Mouse (Mus musculus) cerebellum, adult 2 months (tissue): ENCODE measurements at regions not wholly inside any gene's neighbourhood (a gene's known extent, or its start where the extent isn't known, plus 50 kb on each side); places are given as distances from the start of the nearest gene placed in this dataset.

Source experiments
- DNase-seq, 2 experiments: peaks; one replicate each; pipeline ENCODE4 v3.0.0; 2021
- H3K27ac ChIP-seq: fragments of 200-500 bp; 2 replicates; pipeline ENCODE4 v1.5.1; 2012; ENCODE audit warnings: low read length, control low read depth, inconsistent platforms; ENCODE audit not compliant: insufficient read depth
- H3K27me3 ChIP-seq: fragments of 200-500 bp; 2 replicates; pipeline ENCODE4 v1.6.1; 2012; ENCODE audit warnings: inconsistent platforms, mild to moderate bottlenecking, low read length, moderate library complexity; ENCODE audit not compliant: control insufficient read depth, insufficient read depth
- H3K4me1 ChIP-seq: fragments of 200-500 bp; 2 replicates; pipeline ENCODE4 v1.6.1; 2011; ENCODE audit warnings: low read length; ENCODE audit not compliant: control insufficient read depth, insufficient read depth
- H3K4me3 ChIP-seq: fragments of 200-500 bp; replicated peaks from 2 replicates; pipeline ENCODE3; 2011; ENCODE audit warnings: mild to moderate bottlenecking, low read depth, low read length, control low read depth; ENCODE audit not compliant: insufficient read depth
- CTCF ChIP-seq: fragments of 200-500 bp; IDR thresholded peaks from 2 replicates; pipeline ENCODE4 v1.5.1; 2011; ENCODE audit warnings: low read depth, mild to moderate bottlenecking, control low read depth, low read length, moderate library complexity, borderline replicate concordance; ENCODE audit not compliant: insufficient read depth
- POLR2A ChIP-seq: fragments of 200-500 bp; IDR thresholded peaks from 2 replicates; pipeline ENCODE4 v1.6.1; 2011; ENCODE audit warnings: low read length, control low read depth, borderline replicate concordance; ENCODE audit not compliant: insufficient read depth
- WGBS: fragments of 180-500 bp; shearing (Covaris S2); methylation state at CpG from one replicate; pipeline ENCODE4 v1.1.7; 2018; 5-methylcytosine and 5-hydroxymethylcytosine counted together

DNA sequence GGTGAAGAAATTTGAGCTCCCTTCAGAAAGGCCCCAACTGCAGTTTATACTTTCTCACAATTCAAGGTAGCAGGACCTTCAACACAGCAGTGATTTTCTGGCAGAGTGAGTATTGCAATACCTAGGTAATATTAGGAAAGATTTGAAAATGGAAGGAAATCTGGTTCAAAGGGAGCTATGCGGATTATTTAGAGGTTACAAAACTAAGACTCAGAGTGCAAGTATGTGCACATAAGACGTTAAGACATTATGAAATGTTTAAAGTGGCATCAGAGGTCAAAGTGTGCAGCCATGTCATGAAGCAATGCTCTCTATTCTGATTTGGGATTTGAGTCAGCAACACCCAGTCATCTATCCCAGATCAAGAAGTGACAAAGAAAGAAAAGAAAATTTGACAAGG lies 164.6 kb downstream of the Ptn start:
- Histone ChIP-seq H3K4me3 (no peak overlapping the region), H3K27ac (no peak overlapping the region), H3K27me3 (no peaks in the 10 kb centered on the region; the same call in 1 of the 2 replicates), H3K4me1 (no peaks in the 10 kb centered on the region)
- WGBS = 87% methylated on average over 2 of the region's 2 CpGs
- DNase-seq = no peak
- no peak for TF ChIP-seq POLR2A

DNA sequence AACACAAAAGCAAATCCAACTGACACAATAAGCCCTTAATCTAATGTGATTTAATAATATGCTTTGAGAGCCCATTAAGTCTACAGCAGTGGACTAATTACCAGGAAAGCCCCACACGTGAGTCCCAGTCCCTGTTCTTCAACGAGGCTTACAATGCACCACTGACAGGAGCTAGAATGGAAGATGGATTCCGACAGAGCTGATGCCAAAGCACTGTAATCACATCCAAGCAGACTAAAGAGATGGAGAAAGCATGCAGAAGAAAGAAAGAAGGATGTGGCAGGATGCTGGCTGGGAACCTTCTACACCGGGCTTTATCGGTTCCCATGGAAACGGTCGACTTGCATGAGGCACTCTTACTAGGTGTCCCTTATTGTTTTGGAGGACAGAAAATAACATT lies 165.1 kb downstream of the Ptn start:
- WGBS = 34% methylated on average over 7 of the region's 7 CpGs
- H3K4me1 ChIP-seq = no peaks in the 10 kb centered on the region
- DNase-seq = no peak
- H3K4me3 ChIP-seq = no peak overlapping the region
- H3K27me3 ChIP-seq = no peaks in the 10 kb centered on the region; the same call in 1 of the 2 replicates
- TF ChIP-seq CTCF = no peak
- H3K27ac ChIP-seq = no peak overlapping the region

DNA sequence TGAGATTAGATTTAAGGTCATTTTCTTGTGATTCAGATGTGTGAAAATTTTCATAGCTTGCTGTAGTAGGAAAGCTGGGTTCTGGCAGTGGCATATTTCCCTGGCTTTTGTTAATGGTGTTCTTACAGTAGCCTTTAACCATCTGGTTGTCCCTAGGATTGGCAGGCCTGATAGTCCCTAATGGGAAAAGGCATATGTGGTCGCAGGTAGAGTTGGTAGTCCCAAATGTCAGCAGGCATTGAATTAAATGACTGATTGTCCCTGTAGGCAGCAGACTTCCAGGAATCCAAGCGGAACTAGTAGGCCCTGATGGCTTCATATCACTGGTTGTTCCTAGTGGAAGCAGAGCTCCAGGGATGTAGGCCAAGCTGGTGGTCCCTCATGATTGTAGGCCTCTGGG lies 173.0 kb downstream of the Ptn start:
- Histone ChIP-seq H3K27me3 (no peaks in the 10 kb centered on the region; the same call in 1 of the 2 replicates), H3K27ac (no peak overlapping the region), H3K4me3 (no peak overlapping the region), H3K4me1 (peaks cover 3% of the 10 kb centered on the region; the same call in 1 of the 2 replicates)
- TF ChIP-seq POLR2A (no peak), CTCF (no peak)
- DNase-seq = peak in 1 of 2 experiments; percentile 31
- 25% methylated on average over 2 of the region's 2 CpGs for WGBS

DNA sequence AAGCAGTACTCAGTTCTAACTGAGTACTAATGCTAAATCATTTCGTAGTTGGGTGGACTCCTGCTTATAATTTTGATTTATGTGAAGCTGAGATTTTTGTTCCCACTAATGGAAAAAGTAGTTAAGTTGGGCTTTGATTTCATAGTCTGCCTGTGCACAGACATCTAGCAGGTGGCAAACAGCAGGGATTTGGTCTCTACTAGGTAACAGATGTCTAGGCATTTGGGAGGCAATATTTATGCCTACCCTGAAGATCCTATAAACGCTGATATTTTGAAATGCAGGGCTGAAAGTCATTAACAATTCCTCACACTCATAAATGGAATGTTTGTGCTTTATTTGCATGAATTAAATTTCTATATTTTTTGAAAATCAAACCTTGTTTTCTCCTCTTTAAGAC lies 182.4 kb downstream of the Ptn start:
- Histone ChIP-seq H3K4me3 (no peak overlapping the region), H3K27me3 (no peaks in the 10 kb centered on the region), H3K27ac (no peak overlapping the region), H3K4me1 (no peaks in the 10 kb centered on the region)
- WGBS = 23% methylated on average over 2 of the region's 2 CpGs
- no peak for TF ChIP-seq CTCF
- TF ChIP-seq POLR2A = no peak
- peak; percentile 40 to 69 for DNase-seq

DNA sequence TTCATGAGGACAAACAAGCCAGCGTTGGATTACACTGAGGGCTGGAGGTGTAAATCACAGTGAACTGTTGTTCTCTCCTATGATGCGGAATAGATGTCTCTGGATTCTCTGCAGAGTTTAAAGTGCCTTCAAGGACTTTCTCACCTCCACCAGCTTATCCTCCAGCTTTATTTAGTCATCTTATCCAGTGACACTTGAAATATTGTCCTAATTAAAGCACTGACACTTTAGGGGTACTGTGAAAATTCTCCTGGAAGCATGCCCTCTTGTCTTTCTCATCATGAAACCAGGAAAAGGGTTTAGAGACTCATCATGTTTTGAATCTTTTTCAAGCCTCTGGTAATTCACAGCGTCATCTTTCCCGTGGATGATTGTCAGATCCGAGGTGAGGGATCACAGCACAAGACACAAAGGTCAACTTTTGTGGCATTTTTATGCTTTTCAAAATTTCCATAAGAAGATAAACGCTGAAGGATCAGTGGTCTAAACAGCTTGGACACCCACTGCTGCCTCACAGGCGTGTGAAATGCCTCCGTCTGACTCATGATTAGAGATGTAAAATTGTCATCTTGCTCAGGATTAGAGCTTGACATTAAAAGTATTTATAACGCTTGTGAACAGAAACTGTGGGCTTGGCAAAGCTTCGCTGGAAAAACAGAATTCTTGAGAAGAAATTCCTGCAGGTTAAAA lies 201.6 kb downstream of the Ptn start:
- no peak for TF ChIP-seq POLR2A
- TF ChIP-seq CTCF = no peak
- Histone ChIP-seq H3K4me1 (no peaks in the 10 kb centered on the region), H3K4me3 (no peak overlapping the region), H3K27ac (no peak overlapping the region), H3K27me3 (no peaks in the 10 kb centered on the region)
- 15% methylated on average over 10 of the region's 10 CpGs for WGBS
- peak in 1 of 2 experiments; percentile 23 for DNase-seq

DNA sequence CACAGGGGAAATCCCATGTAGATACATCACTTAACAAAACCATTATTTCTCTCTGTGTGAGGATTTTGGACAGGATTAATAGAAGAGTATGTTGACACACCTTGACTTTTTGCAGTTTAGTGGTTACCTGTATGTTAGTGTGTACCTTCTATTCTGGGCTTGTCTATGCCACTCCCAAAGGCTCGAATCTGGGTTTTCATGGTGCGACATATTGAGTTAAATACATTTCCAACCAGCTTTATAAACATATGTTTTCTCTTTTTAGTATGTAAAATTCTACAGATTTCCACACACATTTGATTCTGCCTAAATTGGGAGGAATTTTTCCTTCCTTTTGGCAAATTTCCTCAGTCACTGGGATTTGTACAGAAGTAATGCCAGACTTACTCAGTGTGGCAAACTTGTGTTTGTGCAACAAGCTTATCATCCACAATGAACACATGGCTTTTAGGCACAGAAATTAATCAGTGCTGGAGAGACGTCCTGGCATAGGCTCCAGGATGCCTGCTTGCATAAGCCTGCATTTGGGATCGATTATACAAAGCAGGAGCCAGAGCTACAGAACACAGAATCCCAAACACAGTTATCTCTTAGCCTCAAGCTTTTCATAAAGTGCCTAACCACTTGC lies 204.3 kb downstream of the Ptn start:
- DNase-seq = no peak
- H3K27ac ChIP-seq = no peak overlapping the region
- H3K27me3 ChIP-seq = no peaks in the 10 kb centered on the region
- 64% methylated on average over 4 of the region's 4 CpGs for WGBS
- TF ChIP-seq CTCF (no peak), POLR2A (no peak)
- H3K4me3 ChIP-seq = no peak overlapping the region
- H3K4me1 ChIP-seq = no peaks in the 10 kb centered on the region

DNA sequence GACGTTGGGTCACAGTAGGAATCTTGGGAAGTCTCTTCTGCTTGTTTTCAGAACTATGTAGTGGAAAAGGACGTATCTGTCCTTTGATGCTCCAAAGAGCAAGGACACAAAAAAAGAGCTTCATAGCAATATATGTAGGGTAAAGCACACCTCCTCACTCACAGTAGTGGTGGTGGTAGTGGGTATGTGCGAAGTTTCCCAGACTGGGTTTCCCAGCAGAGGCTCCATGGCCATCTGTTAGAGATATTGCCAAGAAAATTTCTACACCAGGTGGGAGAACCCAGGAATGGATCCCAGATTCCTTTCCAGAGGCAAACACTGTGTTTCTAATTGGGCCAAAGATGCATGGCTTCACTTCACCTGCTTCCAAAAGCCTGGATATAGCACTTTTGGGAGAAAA lies 205.2 kb downstream of the Ptn start:
- no peak for DNase-seq
- H3K4me3 ChIP-seq = no peak overlapping the region
- WGBS = 40% methylated on average over 3 of the region's 3 CpGs
- H3K27ac ChIP-seq = no peak overlapping the region
- H3K4me1 ChIP-seq = no peaks in the 10 kb centered on the region
- no peaks in the 10 kb centered on the region for H3K27me3 ChIP-seq
- TF ChIP-seq POLR2A (no peak), CTCF (no peak)

DNA sequence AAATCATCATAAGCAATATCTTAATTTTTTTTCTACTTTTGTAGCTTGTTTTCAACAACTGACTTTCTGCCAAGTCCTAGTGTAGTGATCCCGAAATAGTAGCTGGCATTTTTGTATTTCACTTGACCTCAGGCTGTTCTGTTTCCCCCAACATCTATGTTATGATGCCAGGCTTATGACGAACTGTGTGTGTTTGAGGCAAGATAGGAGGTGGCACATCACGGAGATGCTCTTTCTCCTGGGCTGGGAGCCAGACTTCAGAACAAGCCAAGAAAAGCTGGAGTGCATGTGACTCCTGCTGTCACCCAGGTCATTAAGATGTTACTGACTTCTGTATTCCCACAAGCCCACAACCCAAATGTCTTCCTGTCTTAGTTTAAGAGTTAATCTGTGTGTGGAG lies 208.7 kb downstream of the Chrm2 start:
- 7% methylated on average over 3 of the region's 3 CpGs for WGBS
- TF ChIP-seq POLR2A = no peak
- TF ChIP-seq CTCF = no peak
- DNase-seq = peak in 1 of 2 experiments; percentile 15

More for the DNA sequence above, 208.7 kb downstream of the Chrm2 start:
- Histone ChIP-seq H3K27me3 (no peaks in the 10 kb centered on the region; the same call in 1 of the 2 replicates), H3K4me1 (peaks cover 3% of the 10 kb centered on the region; the same call in 1 of the 2 replicates), H3K27ac (no peak overlapping the region), H3K4me3 (no peak overlapping the region)
